Mouse (Mus musculus) left cerebral cortex, postnatal 10 days (tissue): ENCODE data around the gene Gm7257. TPM values are rescaled to one million over a fixed set of nuclear protein-coding genes. Genes with fewer than 3 reads are reported as not detected.

Experiments used
- DNase-seq, 2 experiments: peaks; one replicate each; pipeline ENCODE4 v3.0.0; 2021 to 2022; ENCODE audit warnings: low spot score in 2 of 2, mixed read lengths in 1 of 2; ENCODE audit errors: extremely low spot score in 1 of 2
- intact Hi-C: fragments of 180-260 bp; cut with DNase I; formaldehyde crosslinking; loops from one replicate; pipeline ENCODE4 v1.15.1; 2025
- total RNA-seq, 2 experiments: library from RNA; stranded (reverse); gene quantifications; 2 replicates each; pipeline ENCODE4 v1.2.3; 2021

Gm7257 gene
- not detected for total RNA-seq

- DNase-seq = no peak
- intact Hi-C loops = no loop called here
These were observed at the start of gene Gm7257 for GRCm38 (mm10) chr9:36431584-36431983. Gm7257 (plus strand) TSS chr9:36431884.

GRCm38 (mm10) chr9:36402991-36403390, 28.7 kb upstream of the Gm7257 start:
- no peak for DNase-seq
- intact Hi-C loops = no loop called here

GRCm38 (mm10) chr9:36435051-36435764, 3.5 kb downstream of the Gm7257 start:
- DNase-seq = no peak
- intact Hi-C loops = no loop called here

- intact Hi-C loops = no loop called here
- no peak for DNase-seq
These were observed 43.7 kb downstream of the Gm7257 start, which contains the start of gene Gm9513 for GRCm38 (mm10) chr9:36475338-36475737. Gm9513 (plus strand) TSS chr9:36475638.

Other genes starting within 250 kb of the Gm7257 start
- not detected for gene Gm9513, start 43.8 kb downstream of the Gm7257 start, total RNA-seq
- gene Gm5615, start 110.1 kb downstream of the Gm7257 start, total RNA-seq = not detected
- gene Gm17689, start 150.8 kb downstream of the Gm7257 start, total RNA-seq = not detected
- not detected for gene A630095E13Rik, start 211.5 kb downstream of the Gm7257 start, total RNA-seq